Mouse (Mus musculus) thymus, adult 2 months (tissue): ENCODE data around the gene Trappc5.

Experiments
- CTCF ChIP-seq: fragments of 200-500 bp; IDR thresholded peaks from 2 replicates; pipeline ENCODE4 v1.5.1; 2012; ENCODE audit warnings: mild to moderate bottlenecking, control low read depth, low read length, moderate library complexity, borderline replicate concordance; ENCODE audit not compliant: control insufficient read depth, poor library complexity, insufficient read depth; ENCODE audit errors: extremely low read depth
- POLR2A ChIP-seq: fragments of 200-500 bp; IDR thresholded peaks from 2 replicates; pipeline ENCODE4 v1.6.1; 2012; ENCODE audit warnings: mild to moderate bottlenecking, low read length, control low read depth, moderate library complexity; ENCODE audit not compliant: control insufficient read depth, poor library complexity, insufficient read depth; ENCODE audit errors: extremely low read depth

GRCm38 (mm10) chr8:3678831-3679230 is 2.7 kb downstream of the Trappc5 start:
- TF ChIP-seq CTCF (no peak), POLR2A (no peak)
